Mouse (Mus musculus): ENCODE results near the gene Inpp4a.

GRCm38 (mm10) chr1:37336022-37336421 lies 36.4 kb downstream of the Inpp4a start:
- TF ChIP-seq EP300 (IDR thresholded peaks at IDR 0.05; ENCODE audit: low read length): peak; percentile 78
- no peak for TF ChIP-seq POLR2A (IDR thresholded peaks at IDR 0.05; ENCODE audit: low read depth, low read length)
- no peak for TF ChIP-seq TBP (conservative IDR thresholded peaks at IDR 0.05; ENCODE audit: low read depth, low read length)
- peak; percentile 65 for TF ChIP-seq SIN3A (IDR thresholded peaks at IDR 0.05; ENCODE audit: low read length)
- TF ChIP-seq HCFC1 (IDR thresholded peaks at IDR 0.05; ENCODE audit: low read depth, low read length): no peak
- TF ChIP-seq SMC3 (IDR thresholded peaks at IDR 0.05; ENCODE audit: low read depth, low read length): no peak
- TF ChIP-seq CTCF (conservative IDR thresholded peaks at IDR 0.05 in 1 of 2, IDR thresholded peaks at IDR 0.05 in 1 of 2; ENCODE audit: low read depth in 2 of 2, low read length in 2 of 2): no peak
- TF ChIP-seq MXI1 (IDR thresholded peaks at IDR 0.05; ENCODE audit: low read depth, low read length): no peak
